Mouse (Mus musculus): ENCODE results near the gene Il27ra. TPM values are rescaled to one million over a fixed set of nuclear protein-coding genes. Genes with fewer than 3 reads are reported as not detected.

Gene Il27ra
- polyA plus RNA-seq, 1 experiment from 2014 or later = 1.7 TPM

GRCm38 (mm10) chr8:84065037-84065436 lies 22.6 kb upstream of the Il27ra start, which contains the start of gene Gm10643:
Gm10643 (minus strand) TSS chr8:84065137.
- Histone ChIP-seq H3K4me2 (peak within 1 kb of the TSS; percentile 83), H3K9ac (peak within 1 kb of the TSS; percentile 37; the same call in 1 of the 2 replicates), H3K4me3 (replicated peaks) (peak within 1 kb of the TSS; percentile 89), H3K27ac (peak within 1 kb of the TSS; percentile 89), H3K27me3 (replicated peaks) (no peaks in the 10 kb centered on the region), H3K36me3 (no peaks in the 10 kb centered on the region), H3K9me3 (no peaks in the 10 kb centered on the region), H3K4me1 (peaks cover 23% of the 10 kb centered on the region)
- WGBS = 88% methylated on average over 1 of the region's 1 CpGs
- ATAC-seq (ENCODE audit: insufficient read depth, low FRiP score, low read depth) = no peak

GRCm38 (mm10) chr8:84063861-84064610 lies 21.6 kb upstream of the Il27ra start:
- 62% methylated on average over 8 of the region's 8 CpGs for WGBS
- H3K27ac ChIP-seq = no peak overlapping the region
- H3K9me3 ChIP-seq = no peaks in the 10 kb centered on the region
- ATAC-seq (ENCODE audit: insufficient read depth, low FRiP score, low read depth) = no peak
- no peak overlapping the region for H3K4me3 ChIP-seq (replicated peaks)
- H3K36me3 ChIP-seq = no peaks in the 10 kb centered on the region
- peaks cover 14% of the 10 kb centered on the region for H3K4me1 ChIP-seq
- no peaks in the 10 kb centered on the region for H3K27me3 ChIP-seq (replicated peaks)
- no peak overlapping the region for H3K9ac ChIP-seq
- no peak overlapping the region for H3K4me2 ChIP-seq

GRCm38 (mm10) chr8:84060245-84060644 lies 17.9 kb upstream of the Il27ra start:
- Histone ChIP-seq H3K9ac (no peak overlapping the region), H3K27me3 (replicated peaks) (no peaks in the 10 kb centered on the region), H3K9me3 (no peaks in the 10 kb centered on the region), H3K4me1 (no peaks in the 10 kb centered on the region), H3K4me2 (no peak overlapping the region), H3K36me3 (no peaks in the 10 kb centered on the region), H3K27ac (no peak overlapping the region), H3K4me3 (replicated peaks) (no peak overlapping the region)
- ATAC-seq (ENCODE audit: insufficient read depth, low FRiP score, low read depth) = no peak
- WGBS = 85% methylated on average over 2 of the region's 2 CpGs

GRCm38 (mm10) chr8:84059226-84059625 lies 16.8 kb upstream of the Il27ra start:
- ATAC-seq (ENCODE audit: insufficient read depth, low FRiP score, low read depth) = no peak
- Histone ChIP-seq H3K9me3 (no peaks in the 10 kb centered on the region), H3K4me2 (no peak overlapping the region), H3K4me1 (no peaks in the 10 kb centered on the region), H3K27me3 (replicated peaks) (no peaks in the 10 kb centered on the region), H3K9ac (no peak overlapping the region), H3K27ac (no peak overlapping the region), H3K36me3 (no peaks in the 10 kb centered on the region), H3K4me3 (replicated peaks) (no peak overlapping the region)
- WGBS = 90% methylated on average over 2 of the region's 2 CpGs

GRCm38 (mm10) chr8:84057827-84058226 lies 15.4 kb upstream of the Il27ra start:
- Histone ChIP-seq H3K27ac (no peak overlapping the region), H3K27me3 (replicated peaks) (no peaks in the 10 kb centered on the region), H3K4me1 (no peaks in the 10 kb centered on the region), H3K4me3 (replicated peaks) (no peak overlapping the region), H3K4me2 (no peak overlapping the region), H3K9ac (no peak overlapping the region), H3K9me3 (no peaks in the 10 kb centered on the region), H3K36me3 (no peaks in the 10 kb centered on the region)
- peak; percentile 50; the same call in 1 of the 2 replicates for ATAC-seq (ENCODE audit: insufficient read depth, low FRiP score, low read depth)
- 88% methylated on average over 1 of the region's 1 CpGs for WGBS

- ATAC-seq (ENCODE audit: insufficient read depth, low FRiP score, low read depth) = no peak
- Histone ChIP-seq H3K4me2 (no peak overlapping the region), H3K9ac (no peak overlapping the region), H3K36me3 (no peaks in the 10 kb centered on the region), H3K27me3 (replicated peaks) (no peaks in the 10 kb centered on the region; the same call in 1 of the 2 replicates), H3K27ac (no peak overlapping the region), H3K9me3 (no peaks in the 10 kb centered on the region), H3K4me1 (no peaks in the 10 kb centered on the region), H3K4me3 (replicated peaks) (no peak overlapping the region)
- WGBS = 83% methylated on average over 5 of the region's 5 CpGs
Measured at GRCm38 (mm10) chr8:84053229-84053628, 10.8 kb upstream of the Il27ra start.

- Histone ChIP-seq H3K4me1 (no peaks in the 10 kb centered on the region), H3K4me3 (replicated peaks) (no peak overlapping the region), H3K27me3 (replicated peaks) (no peaks in the 10 kb centered on the region; the same call in 1 of the 2 replicates), H3K9ac (no peak overlapping the region), H3K4me2 (no peak overlapping the region), H3K9me3 (no peaks in the 10 kb centered on the region), H3K36me3 (no peaks in the 10 kb centered on the region), H3K27ac (no peak overlapping the region)
- 45% methylated on average over 3 of the region's 3 CpGs for WGBS
- ATAC-seq (ENCODE audit: insufficient read depth, low FRiP score, low read depth) = peak; percentile 89
Measured at GRCm38 (mm10) chr8:84052746-84053145, 10.4 kb upstream of the Il27ra start.

GRCm38 (mm10) chr8:84048171-84048570 lies 5.8 kb upstream of the Il27ra start:
- Histone ChIP-seq H3K27ac (no peak overlapping the region), H3K27me3 (replicated peaks) (peaks cover 23% of the 10 kb centered on the region), H3K4me1 (peaks cover 6% of the 10 kb centered on the region; the same call in 1 of the 2 replicates), H3K4me3 (replicated peaks) (no peak overlapping the region), H3K36me3 (no peaks in the 10 kb centered on the region), H3K9me3 (no peaks in the 10 kb centered on the region), H3K9ac (no peak overlapping the region), H3K4me2 (no peak overlapping the region)
- WGBS = 62% methylated on average over 5 of the region's 5 CpGs
- ATAC-seq (ENCODE audit: insufficient read depth, low FRiP score, low read depth) = no peak

- peaks cover 39% of the 10 kb centered on the region for H3K27me3 ChIP-seq (replicated peaks)
- no peak overlapping the region for H3K9ac ChIP-seq
- H3K9me3 ChIP-seq = no peaks in the 10 kb centered on the region
- H3K4me2 ChIP-seq = no peak overlapping the region
- H3K4me1 ChIP-seq = peaks cover 14% of the 10 kb centered on the region
- no peak overlapping the region for H3K27ac ChIP-seq
- H3K36me3 ChIP-seq = no peaks in the 10 kb centered on the region
- no peak for ATAC-seq (ENCODE audit: insufficient read depth, low FRiP score, low read depth)
- no peak overlapping the region for H3K4me3 ChIP-seq (replicated peaks)
- 77% methylated on average over 3 of the region's 3 CpGs for WGBS
Measured at GRCm38 (mm10) chr8:84046505-84046904, 4.1 kb upstream of the Il27ra start.

GRCm38 (mm10) chr8:84044900-84045299 lies 2.5 kb upstream of the Il27ra start, which contains the start of gene Rln3:
Rln3 (minus strand) TSS chr8:84045000.
- no peak within 1 kb of the TSS for H3K4me3 ChIP-seq (replicated peaks)
- peaks cover 42% of the 10 kb centered on the region for H3K27me3 ChIP-seq (replicated peaks)
- peak within 1 kb of the TSS; percentile 23; the same call in 1 of the 2 replicates for H3K4me2 ChIP-seq
- H3K4me1 ChIP-seq = peaks cover 14% of the 10 kb centered on the region
- no peak within 1 kb of the TSS for H3K9ac ChIP-seq
- no peak for ATAC-seq (ENCODE audit: insufficient read depth, low FRiP score, low read depth)
- no peaks in the 10 kb centered on the region for H3K36me3 ChIP-seq
- 7% methylated on average over 9 of the region's 9 CpGs for WGBS
- H3K9me3 ChIP-seq = no peaks in the 10 kb centered on the region
- no peak within 1 kb of the TSS for H3K27ac ChIP-seq

- Histone ChIP-seq H3K4me1 (peaks cover 14% of the 10 kb centered on the region), H3K27ac (no peak overlapping the region), H3K36me3 (no peaks in the 10 kb centered on the region), H3K27me3 (replicated peaks) (peaks cover 46% of the 10 kb centered on the region), H3K4me3 (replicated peaks) (no peak overlapping the region), H3K9me3 (no peaks in the 10 kb centered on the region), H3K9ac (no peak overlapping the region), H3K4me2 (no peak overlapping the region)
- WGBS = 12% methylated on average over 7 of the region's 7 CpGs
- ATAC-seq (ENCODE audit: insufficient read depth, low FRiP score, low read depth) = no peak
Measured at GRCm38 (mm10) chr8:84044103-84044502, 1.7 kb upstream of the Il27ra start.

GRCm38 (mm10) chr8:84042948-84043342 lies 556 bp upstream of the Il27ra start:
- WGBS = 26% methylated on average over 12 of the region's 12 CpGs
- peaks cover 46% of the 10 kb centered on the region for H3K27me3 ChIP-seq (replicated peaks)
- no peak overlapping the region for H3K9ac ChIP-seq
- no peak overlapping the region for H3K27ac ChIP-seq
- peak overlapping the region; percentile 35 for H3K4me3 ChIP-seq (replicated peaks)
- H3K4me2 ChIP-seq = peak overlapping the region; percentile 65
- H3K9me3 ChIP-seq = no peaks in the 10 kb centered on the region
- no peak for ATAC-seq (ENCODE audit: insufficient read depth, low FRiP score, low read depth)
- H3K36me3 ChIP-seq = no peaks in the 10 kb centered on the region
- H3K4me1 ChIP-seq = peaks cover 14% of the 10 kb centered on the region

Measured in stomach, embryonic 15.5 days (tissue).